Mouse (Mus musculus): ENCODE results near the gene Cmah.

Cmah gene

GRCm38 (mm10) chr13:24416409-24416808, 89.2 kb downstream of the Cmah start:
- no peak for DNase-seq (ENCODE audit: low read depth, low spot score)

DNA sequence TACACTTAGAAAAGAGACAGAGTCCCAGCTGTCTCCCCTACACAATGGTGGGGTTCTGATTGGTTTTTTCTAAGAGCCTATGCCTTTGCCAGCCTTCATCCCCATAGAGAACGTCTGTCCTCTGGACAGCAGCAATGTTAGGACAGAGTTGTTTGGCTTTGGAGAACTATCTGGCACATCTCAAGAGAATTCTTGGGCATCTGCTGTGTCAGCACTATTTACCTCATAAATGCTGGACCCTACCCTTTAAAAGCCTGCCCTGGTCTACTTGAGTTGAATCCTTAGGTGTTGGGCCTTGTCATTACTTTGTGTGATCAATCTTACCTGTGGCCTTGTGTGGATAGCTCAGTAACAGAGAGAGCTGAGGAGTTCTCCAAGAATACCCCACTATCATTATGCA, 90.8 kb downstream of the Cmah start:
- no peak for DNase-seq (ENCODE audit: low read depth, low spot score)

DNA sequence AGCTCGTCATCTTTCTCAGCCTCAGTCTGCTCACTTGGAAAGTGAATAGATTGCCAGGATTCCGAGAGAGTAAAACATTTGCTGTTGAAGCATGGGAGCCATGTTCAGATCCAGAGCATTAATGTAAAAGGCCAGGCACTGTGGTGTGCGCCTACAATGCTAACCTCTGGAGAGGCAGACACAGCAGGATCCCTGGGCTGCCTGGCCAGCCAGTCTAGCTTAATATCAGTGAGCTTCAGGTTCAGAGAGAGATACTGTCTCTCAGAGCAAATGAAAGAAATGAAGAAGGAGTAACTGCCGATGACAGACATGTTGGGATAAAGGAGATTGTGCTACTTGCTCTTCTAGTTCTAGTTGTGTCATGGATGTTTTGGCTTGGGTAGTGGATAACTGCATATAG, 91.6 kb downstream of the Cmah start:
- DNase-seq (ENCODE audit: low read depth, low spot score) = no peak

- DNase-seq (ENCODE audit: low read depth, low spot score) = no peak
Observed at GRCm38 (mm10) chr13:24419560-24420250, 92.5 kb downstream of the Cmah start.

- no peak for DNase-seq (ENCODE audit: low read depth, low spot score)
Observed at GRCm38 (mm10) chr13:24421987-24422386, 94.8 kb downstream of the Cmah start.

GRCm38 (mm10) chr13:24430215-24430614, 103.0 kb downstream of the Cmah start:
- DNase-seq (ENCODE audit: low read depth, low spot score) = no peak

GRCm38 (mm10) chr13:24431593-24431992, 104.4 kb downstream of the Cmah start:
- DNase-seq (ENCODE audit: low read depth, low spot score) = no peak

- no peak for DNase-seq (ENCODE audit: low read depth, low spot score)
Observed at GRCm38 (mm10) chr13:24442272-24442671, 115.1 kb downstream of the Cmah start.

GRCm38 (mm10) chr13:24443763-24444347, 116.7 kb downstream of the Cmah start:
- DNase-seq (ENCODE audit: low read depth, low spot score) = no peak

- DNase-seq (ENCODE audit: low read depth, low spot score) = no peak
Observed at GRCm38 (mm10) chr13:24444709-24445108, 117.5 kb downstream of the Cmah start.

DNA sequence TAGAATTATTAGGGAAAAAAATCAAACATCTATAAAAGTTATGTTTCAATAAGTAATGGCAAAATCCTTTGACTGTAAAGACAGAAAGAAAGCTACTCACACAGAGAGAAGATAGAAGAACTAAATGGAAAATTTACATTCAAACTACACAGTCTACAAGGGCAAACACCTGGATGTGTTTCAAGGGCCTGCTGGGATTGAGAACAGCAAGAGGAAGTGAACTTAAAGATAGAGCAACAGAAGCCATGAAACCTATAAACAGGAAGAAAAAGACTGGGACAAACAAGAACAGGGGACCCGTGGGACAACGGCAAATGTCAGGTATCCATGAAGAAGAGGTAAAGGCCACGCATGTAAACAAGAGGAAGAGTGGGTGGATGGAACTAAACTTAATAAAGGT, 118.0 kb downstream of the Cmah start:
- no peak for DNase-seq (ENCODE audit: low read depth, low spot score)

GRCm38 (mm10) chr13:24446081-24446480, 118.9 kb downstream of the Cmah start:
- DNase-seq (ENCODE audit: low read depth, low spot score) = no peak

- DNase-seq (ENCODE audit: low read depth, low spot score) = no peak
Observed at GRCm38 (mm10) chr13:24447043-24447442, 119.8 kb downstream of the Cmah start.

GRCm38 (mm10) chr13:24448578-24448977, 121.4 kb downstream of the Cmah start:
- DNase-seq (ENCODE audit: low read depth, low spot score) = no peak

DNA sequence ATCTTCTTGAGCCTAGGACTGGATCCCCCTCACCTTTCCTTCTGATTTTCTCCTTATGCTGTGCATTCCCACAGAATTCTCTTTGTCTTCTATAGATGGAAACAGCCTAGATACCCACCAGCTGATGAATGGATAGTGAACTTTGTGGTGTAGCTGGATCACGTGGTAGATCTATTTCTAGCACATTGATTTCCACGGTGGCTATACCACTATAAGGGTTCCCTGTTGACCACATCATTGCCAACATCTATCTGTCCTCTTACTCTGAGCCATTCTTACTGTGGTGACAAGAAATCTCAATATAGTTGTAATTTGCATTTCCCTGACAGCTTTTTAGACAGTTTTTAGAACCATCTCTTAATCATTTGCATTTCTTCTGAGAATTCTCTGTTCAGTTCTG, 124.3 kb downstream of the Cmah start:
- no peak for DNase-seq (ENCODE audit: low read depth, low spot score)

GRCm38 (mm10) chr13:24453737-24454136, 126.5 kb downstream of the Cmah start:
- no peak for DNase-seq (ENCODE audit: low read depth, low spot score)

GRCm38 (mm10) chr13:24456385-24456784, 129.2 kb downstream of the Cmah start:
- no peak for DNase-seq (ENCODE audit: low read depth, low spot score)

GRCm38 (mm10) chr13:24460517-24460916, 133.3 kb downstream of the Cmah start:
- no peak for DNase-seq (ENCODE audit: low read depth, low spot score)

GRCm38 (mm10) chr13:24463767-24464166, 136.6 kb downstream of the Cmah start:
- no peak for DNase-seq (ENCODE audit: low read depth, low spot score)

GRCm38 (mm10) chr13:24466027-24466426, 138.8 kb downstream of the Cmah start:
- no peak for DNase-seq (ENCODE audit: low read depth, low spot score)

DNA sequence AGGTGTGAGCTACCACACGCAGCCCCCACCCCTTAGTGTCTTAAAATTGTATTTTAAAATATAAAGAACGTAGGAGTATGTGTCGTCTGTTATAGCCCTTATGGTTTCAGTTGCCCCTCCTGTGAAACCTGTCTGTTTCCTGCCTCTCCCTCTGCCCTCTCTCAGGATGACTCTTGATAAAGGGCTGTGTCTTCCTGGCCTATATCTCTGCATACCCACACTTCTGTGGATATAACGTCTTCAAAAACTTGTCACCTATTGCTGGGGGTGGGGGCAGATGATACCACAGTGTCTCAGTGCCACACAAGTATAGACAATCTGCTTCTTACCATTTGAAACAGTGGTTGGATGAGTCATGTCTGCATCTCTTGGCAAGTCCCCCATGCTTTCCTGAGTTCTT, 140.6 kb downstream of the Cmah start:
- DNase-seq (ENCODE audit: low read depth, low spot score) = no peak

GRCm38 (mm10) chr13:24477564-24477963, 150.4 kb downstream of the Cmah start:
- DNase-seq (ENCODE audit: low read depth, low spot score) = no peak

- DNase-seq (ENCODE audit: low read depth, low spot score) = no peak
Observed at GRCm38 (mm10) chr13:24479516-24479915, 152.3 kb downstream of the Cmah start.

DNA sequence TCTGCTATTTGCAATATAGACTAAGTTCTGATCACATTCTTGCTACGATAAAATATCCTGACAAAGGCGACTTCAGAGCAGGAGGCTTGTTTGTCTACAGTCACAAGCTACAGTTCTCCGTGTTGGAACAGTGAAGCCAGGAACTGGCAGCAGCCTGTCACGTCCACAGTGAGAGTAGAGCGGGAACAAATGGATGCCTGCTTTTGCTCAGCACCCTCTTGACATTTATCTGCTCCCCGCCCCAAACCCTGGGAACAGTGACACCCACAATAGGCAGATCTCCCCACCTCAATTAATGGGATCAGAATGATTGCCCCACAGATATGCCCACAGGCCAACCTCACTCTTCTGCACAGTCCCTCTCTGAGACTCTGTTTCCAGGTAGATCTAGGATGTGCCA, 153.6 kb downstream of the Cmah start:
- DNase-seq (ENCODE audit: low read depth, low spot score) = no peak

Measured in retina, adult 2 months (tissue).